Comparison of ENCODE assay signal across 7 mouse cellular contexts in genomic region chr12:73693347-73693746, GRCm38 (mm10).
DNase-seq lines count a peak whose midpoint lies in the region; ATAC-seq and TF ChIP-seq lines count a peak whose summit lies in the region.

No protein-coding gene starts in this region.

- H3K9ac ChIP-seq in forebrain, embryonic 14.5 days (ENCODE audit: low read length) = no peak overlapping the region
- H3K9ac ChIP-seq in hindbrain, embryonic 14.5 days = no peak overlapping the region

- no peak overlapping the region for H3K27ac ChIP-seq in bone marrow macrophage, adult 2 months (ENCODE audit: insufficient read depth, low read depth, low read length)
- no peak overlapping the region for H3K27ac ChIP-seq in forebrain, embryonic 14.5 days (ENCODE audit: low read depth, low read length)
- no peak overlapping the region for H3K27ac ChIP-seq in hindbrain, embryonic 14.5 days

- H3K4me2 ChIP-seq in forebrain, embryonic 14.5 days (ENCODE audit: low read length) = no peak overlapping the region
- no peak overlapping the region for H3K4me2 ChIP-seq in hindbrain, embryonic 14.5 days (replicated peaks)

- H3K9me3 ChIP-seq in forebrain, embryonic 14.5 days (replicated peaks; ENCODE audit: control insufficient read depth, low read length) = no peaks in the 10 kb centered on the region
- no peaks in the 10 kb centered on the region for H3K9me3 ChIP-seq in hindbrain, embryonic 14.5 days (ENCODE audit: control insufficient read depth, low read length)

- peaks cover 11% of the 10 kb centered on the region for H3K4me1 ChIP-seq in bone marrow macrophage, adult 2 months (ENCODE audit: control insufficient read depth, insufficient read depth, low read length)
- no peaks in the 10 kb centered on the region for H3K4me1 ChIP-seq in forebrain, embryonic 14.5 days (ENCODE audit: control insufficient read depth, insufficient read depth, low read length)
- H3K4me1 ChIP-seq in hindbrain, embryonic 14.5 days (replicated peaks; ENCODE audit: control insufficient read depth, insufficient read depth, low read length) = no peaks in the 10 kb centered on the region

- no peak for TF ChIP-seq POLR2A in bone marrow macrophage, adult 2 months (IDR thresholded peaks at IDR 0.05; ENCODE audit: borderline replicate concordance, low read depth, low read length)

- no peaks in the 10 kb centered on the region for H3K36me3 ChIP-seq in forebrain, embryonic 14.5 days (ENCODE audit: control insufficient read depth, insufficient read depth, low read length)
- H3K36me3 ChIP-seq in hindbrain, embryonic 14.5 days (replicated peaks; ENCODE audit: control insufficient read depth, insufficient read depth) = no peaks in the 10 kb centered on the region

- TF ChIP-seq CTCF in bone marrow macrophage, adult 2 months (IDR thresholded peaks at IDR 0.05; ENCODE audit: low read depth, low read length) = peak; percentile 84

- H3K4me3 ChIP-seq in bone marrow macrophage, adult 2 months (ENCODE audit: insufficient read depth, low read length) = no peak overlapping the region
- no peak overlapping the region for H3K4me3 ChIP-seq in forebrain, embryonic 14.5 days (ENCODE audit: low read depth, low read length)
- H3K4me3 ChIP-seq in hindbrain, embryonic 14.5 days (replicated peaks; ENCODE audit: low read length) = no peak overlapping the region

- 19% methylated on average over 4 of the region's 4 CpGs for WGBS in forebrain, embryonic 14.5 days
- WGBS in hindbrain, embryonic 14.5 days = 23% methylated on average over 4 of the region's 4 CpGs

- peak; percentile 80 for ATAC-seq in forebrain, embryonic 14.5 days
- ATAC-seq in hindbrain, embryonic 14.5 days (ENCODE audit: low FRiP score) = no peak
- peak; percentile 96 for ATAC-seq in megakaryocyte progenitor cell, adult 5-6 weeks (replicated peaks; ENCODE audit: poor library complexity)

- no peaks in the 10 kb centered on the region for H3K27me3 ChIP-seq in forebrain, embryonic 14.5 days (replicated peaks; ENCODE audit: control insufficient read depth, insufficient read depth, low read length)
- no peaks in the 10 kb centered on the region for H3K27me3 ChIP-seq in hindbrain, embryonic 14.5 days (ENCODE audit: control insufficient read depth, insufficient read depth, low read length)

- DNase-seq in MEL-GATA-1-ER (ENCODE audit: extremely low read depth, low read depth) = peak; percentile 80
- peak; percentile 74 for DNase-seq in forebrain, embryonic 14.5 days (ENCODE audit: low spot score)
- DNase-seq in hindbrain, embryonic 14.5 days (ENCODE audit: low spot score) = peak; percentile 58
- DNase-seq in left cerebral cortex, adult 11 months (ENCODE audit: low spot score) = peak; percentile 55
- peak; percentile 41 for DNase-seq in right cerebral cortex, postnatal 25 days
